Mouse (Mus musculus) left cerebral cortex, adult 2 months (tissue): Measurements from ENCODE around the gene Slc10a1. TPM values are rescaled to one million over a fixed set of nuclear protein-coding genes. Genes with fewer than 3 reads are reported as not detected.

Experiments used
- DNase-seq, 2 experiments: peaks; one replicate each; pipeline ENCODE4 v3.0.0; 2021 to 2022; ENCODE audit warnings: low spot score in 2 of 2, mixed read lengths in 1 of 2; ENCODE audit errors: extremely low spot score in 1 of 2
- H3K27ac ChIP-seq: fragments of 200-600 bp; 2 replicates; pipeline ENCODE4 v1.8.1; 2022
- H3K4me3 ChIP-seq: fragments of 200-600 bp; 2 replicates; pipeline ENCODE4 v1.8.1; 2022
- CTCF ChIP-seq: fragments of 200-600 bp; IDR thresholded peaks from 2 replicates; pipeline ENCODE4 v1.8.1; 2022; ENCODE audit warnings: antibody characterized with exemption, mild to moderate bottlenecking, moderate library complexity
- intact Hi-C: fragments of 180-260 bp; cut with DNase I; formaldehyde crosslinking; loops from one replicate; pipeline ENCODE4 v1.15.1; 2025
- total RNA-seq, 2 experiments: library from RNA; stranded (reverse); gene quantifications; 2 replicates each; pipeline ENCODE4 v1.2.3; 2021

The Slc10a1 gene
- total RNA-seq, 2 experiments from 2014 or later: not detected

DNA sequence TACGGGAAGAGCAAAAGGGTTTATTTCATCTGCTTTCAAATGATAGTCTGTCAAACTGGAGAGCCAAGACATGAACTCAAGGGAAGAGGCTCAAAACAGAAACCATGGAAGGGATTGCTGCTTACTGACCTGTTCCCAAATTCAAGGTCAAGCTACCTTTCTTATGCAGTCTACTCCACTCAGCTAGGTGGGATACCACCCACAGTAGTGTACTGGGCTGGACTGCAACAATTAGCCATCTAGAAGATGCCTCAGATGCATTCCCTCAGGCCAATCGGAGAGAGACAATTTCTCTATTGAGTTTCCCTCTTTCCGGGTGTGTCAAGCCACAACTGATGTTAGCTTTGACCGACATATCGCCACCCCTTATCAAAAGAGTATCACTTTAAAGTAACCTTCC is 47.2 kb downstream of the Slc10a1 start:
- intact Hi-C loops: no loop called here
- no peak for TF ChIP-seq CTCF
- DNase-seq: no peak
- H3K4me3 ChIP-seq: no peak overlapping the region
- no peak overlapping the region for H3K27ac ChIP-seq

DNA sequence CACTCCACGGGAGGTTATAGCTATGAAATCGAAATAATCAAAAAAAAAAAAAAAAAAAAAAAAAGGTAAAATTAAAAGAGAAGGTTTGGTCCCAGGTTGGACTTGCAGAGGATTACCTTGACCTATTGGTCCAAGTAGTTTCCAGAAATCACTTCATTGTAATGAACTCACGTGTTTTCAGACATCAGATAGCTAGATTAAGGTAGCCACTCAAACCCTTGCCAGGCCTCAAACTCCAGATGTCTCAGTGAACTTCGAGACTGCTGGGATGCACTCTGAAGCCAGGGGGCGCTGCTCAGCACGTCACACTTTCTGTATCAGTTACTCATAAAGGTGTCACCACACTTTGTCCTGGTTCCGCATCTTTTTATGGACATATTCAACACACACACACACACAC is 50.7 kb downstream of the Slc10a1 start:
- TF ChIP-seq CTCF: peak; percentile 39

GRCm38 (mm10) chr12:80909631-80910030 is 58.9 kb downstream of the Slc10a1 start:
- DNase-seq: no peak
- intact Hi-C loops: no loop called here
- Histone ChIP-seq H3K4me3 (no peak overlapping the region), H3K27ac (no peak overlapping the region)
- TF ChIP-seq CTCF: no peak

More for the DNA sequence above, 50.7 kb downstream of the Slc10a1 start:
- intact Hi-C loops: no loop called here
- Histone ChIP-seq H3K27ac (no peak overlapping the region), H3K4me3 (no peak overlapping the region)
- no peak for DNase-seq

Other genes starting within 250 kb of the Slc10a1 start
- 10 to 100 TPM; 11.6 to 15.3 TPM for gene Ccdc177, start 208.0 kb downstream of the Slc10a1 start, total RNA-seq
- gene Susd6, start 178.2 kb downstream of the Slc10a1 start, total RNA-seq: 10 to 100 TPM; 37.0 TPM
- gene Srsf5, start 23.2 kb downstream of the Slc10a1 start, total RNA-seq: 100 to 1,000 TPM; 355 to 360 TPM
- gene Smoc1, start 58.1 kb upstream of the Slc10a1 start, total RNA-seq: 1 to 10 TPM; 8.8 to 9.6 TPM